Mouse (Mus musculus): ENCODE results near the gene Arpc1b. TPM values are rescaled to one million over a fixed set of nuclear protein-coding genes. Genes with fewer than 3 reads are reported as not detected.
"Not testable (repeated sequence)": the region's sequence is repeated elsewhere in the genome, so short reads cannot be mapped to it uniquely, and the experiment has no call there.

Gene Arpc1b
- polyA plus RNA-seq, 1 experiment from 2014 or later: 50.3 TPM

DNA sequence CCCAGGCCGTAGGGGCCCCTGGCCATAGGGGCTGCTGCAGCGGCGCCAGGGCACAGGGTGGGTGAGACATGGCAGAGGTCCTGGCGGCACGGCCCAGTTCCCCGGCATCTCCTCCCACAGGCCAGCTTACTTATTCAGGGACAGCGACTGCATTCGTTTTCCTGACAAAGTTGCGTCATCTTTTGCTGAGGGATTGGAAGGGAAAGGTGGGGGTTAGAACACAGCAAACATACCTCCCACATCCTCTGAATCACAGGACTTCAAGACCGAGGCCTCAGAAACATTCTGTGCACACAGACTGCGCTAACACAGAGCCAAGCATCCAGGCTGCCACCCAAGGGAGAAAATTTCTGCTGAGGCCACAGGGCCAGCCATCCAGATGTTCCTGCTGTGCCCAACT, 16.2 kb downstream of the Arpc1b start:
- Histone ChIP-seq H3K9me3 (replicated peaks; ENCODE audit: control insufficient read depth, low read length) (no peaks in the 10 kb centered on the region), H3K9ac (ENCODE audit: low read length) (no peak overlapping the region), H3K36me3 (ENCODE audit: control insufficient read depth, insufficient read depth, low read length) (peaks cover 94% of the 10 kb centered on the region), H3K4me2 (ENCODE audit: low read length) (no peak overlapping the region), H3K27me3 (replicated peaks; ENCODE audit: control insufficient read depth, insufficient read depth, low read length) (no peaks in the 10 kb centered on the region), H3K4me3 (ENCODE audit: low read depth, low read length) (no peak overlapping the region), H3K27ac (ENCODE audit: low read depth, low read length) (no peak overlapping the region), H3K4me1 (ENCODE audit: control insufficient read depth, insufficient read depth, low read length) (no peaks in the 10 kb centered on the region)
- no peak for DNase-seq (ENCODE audit: low spot score)
- no peak for ATAC-seq
- WGBS: 89% methylated on average over 11 of the region's 11 CpGs

DNA sequence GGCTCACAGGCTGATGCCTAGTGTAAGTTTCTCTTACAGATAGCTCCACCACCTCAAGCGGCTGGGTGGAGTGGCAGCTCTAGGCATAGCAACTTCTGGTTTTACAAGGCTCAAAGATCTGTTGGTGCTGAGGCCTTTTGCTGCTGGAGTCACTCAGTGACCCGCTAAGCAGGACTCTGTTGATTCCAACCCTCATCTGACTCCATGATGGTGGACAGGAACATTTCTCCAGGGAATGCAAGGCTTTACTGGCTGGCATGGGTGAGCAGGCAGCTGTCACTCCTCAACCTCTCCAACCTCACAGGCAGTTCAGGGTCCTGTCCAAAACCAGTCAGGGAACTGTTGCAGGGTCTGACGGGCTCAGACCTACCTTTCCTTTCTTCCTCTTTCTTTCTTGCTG, 17.0 kb downstream of the Arpc1b start:
- no peak for DNase-seq (ENCODE audit: low spot score)
- H3K36me3 ChIP-seq (ENCODE audit: control insufficient read depth, insufficient read depth, low read length): peaks cover 95% of the 10 kb centered on the region
- no peak for ATAC-seq
- no peak overlapping the region for H3K4me3 ChIP-seq (ENCODE audit: low read depth, low read length)
- H3K27me3 ChIP-seq (replicated peaks; ENCODE audit: control insufficient read depth, insufficient read depth, low read length): no peaks in the 10 kb centered on the region
- no peak overlapping the region for H3K4me2 ChIP-seq (ENCODE audit: low read length)
- H3K9me3 ChIP-seq (replicated peaks; ENCODE audit: control insufficient read depth, low read length): no peaks in the 10 kb centered on the region
- WGBS: 97% methylated on average over 3 of the region's 3 CpGs
- no peak overlapping the region for H3K27ac ChIP-seq (ENCODE audit: low read depth, low read length)
- H3K9ac ChIP-seq (ENCODE audit: low read length): no peak overlapping the region
- H3K4me1 ChIP-seq (ENCODE audit: control insufficient read depth, insufficient read depth, low read length): no peaks in the 10 kb centered on the region

DNA sequence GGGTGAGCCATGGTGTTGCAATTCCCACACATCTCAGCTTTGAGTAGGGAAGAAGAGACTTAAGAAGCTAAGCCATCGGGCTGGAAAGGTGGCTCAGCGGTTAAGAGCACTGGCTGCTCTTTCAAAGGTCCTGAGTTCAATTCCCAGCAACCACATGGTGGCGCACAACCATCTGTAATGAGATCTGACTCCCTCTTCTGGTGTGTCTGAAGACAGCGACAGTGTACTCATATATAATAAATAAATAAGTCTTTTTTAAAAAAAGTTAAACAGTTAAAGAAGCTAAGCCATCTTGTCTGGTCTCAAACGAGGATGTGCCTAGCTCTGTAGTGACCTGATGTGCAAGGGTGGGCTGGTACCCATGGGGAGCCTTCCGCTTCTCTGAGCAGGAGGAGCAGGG, 19.3 kb downstream of the Arpc1b start:
- not testable (repeated sequence) for H3K9me3 ChIP-seq (replicated peaks; ENCODE audit: control insufficient read depth, low read length); DNase-seq (ENCODE audit: low spot score); H3K4me3 ChIP-seq (ENCODE audit: low read depth, low read length); ATAC-seq; H3K27ac ChIP-seq (ENCODE audit: low read depth, low read length); H3K9ac ChIP-seq (ENCODE audit: low read length); H3K4me1 ChIP-seq (ENCODE audit: control insufficient read depth, insufficient read depth, low read length); H3K27me3 ChIP-seq (replicated peaks; ENCODE audit: control insufficient read depth, insufficient read depth, low read length); H3K4me2 ChIP-seq (ENCODE audit: low read length)
- whole genome bisulfite sequencing: 90% methylated on average over 6 of the region's 6 CpGs
- H3K36me3 ChIP-seq (ENCODE audit: control insufficient read depth, insufficient read depth, low read length): peaks cover 87% of the 10 kb centered on the region

DNA sequence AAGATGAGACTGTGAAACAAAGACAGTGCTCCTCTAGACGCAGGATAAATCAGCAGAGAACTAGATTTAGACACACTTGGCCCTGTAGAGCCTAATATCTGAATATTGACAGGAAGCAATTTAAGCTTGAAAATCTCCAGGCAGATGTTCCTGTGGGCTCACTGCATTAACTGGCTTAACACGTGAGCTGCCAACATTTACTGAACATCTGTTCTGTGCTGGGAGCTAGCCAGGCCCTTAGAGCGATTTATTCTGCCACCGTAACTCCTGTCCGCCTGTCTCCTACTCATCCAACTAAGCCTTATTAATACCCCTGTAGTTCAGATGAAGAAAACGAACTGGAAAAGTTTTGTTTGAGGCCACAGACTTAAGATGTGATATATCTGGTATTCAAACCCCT, 24.8 kb downstream of the Arpc1b start:
- WGBS: 15% methylated on average over 6 of the region's 6 CpGs
- no peaks in the 10 kb centered on the region for H3K9me3 ChIP-seq (replicated peaks; ENCODE audit: control insufficient read depth, low read length)
- peak overlapping the region; percentile 86 for H3K9ac ChIP-seq (ENCODE audit: low read length)
- H3K4me3 ChIP-seq (ENCODE audit: low read depth, low read length): peak overlapping the region; percentile 86
- no peak overlapping the region for H3K27ac ChIP-seq (ENCODE audit: low read depth, low read length)
- peak overlapping the region; percentile 72 for H3K4me2 ChIP-seq (ENCODE audit: low read length)
- peaks cover 58% of the 10 kb centered on the region for H3K36me3 ChIP-seq (ENCODE audit: control insufficient read depth, insufficient read depth, low read length)
- DNase-seq (ENCODE audit: low spot score) (peak; percentile 24), ATAC-seq (no peak)
- peaks cover 16% of the 10 kb centered on the region for H3K4me1 ChIP-seq (ENCODE audit: control insufficient read depth, insufficient read depth, low read length)
- H3K27me3 ChIP-seq (replicated peaks; ENCODE audit: control insufficient read depth, insufficient read depth, low read length): no peaks in the 10 kb centered on the region

DNA sequence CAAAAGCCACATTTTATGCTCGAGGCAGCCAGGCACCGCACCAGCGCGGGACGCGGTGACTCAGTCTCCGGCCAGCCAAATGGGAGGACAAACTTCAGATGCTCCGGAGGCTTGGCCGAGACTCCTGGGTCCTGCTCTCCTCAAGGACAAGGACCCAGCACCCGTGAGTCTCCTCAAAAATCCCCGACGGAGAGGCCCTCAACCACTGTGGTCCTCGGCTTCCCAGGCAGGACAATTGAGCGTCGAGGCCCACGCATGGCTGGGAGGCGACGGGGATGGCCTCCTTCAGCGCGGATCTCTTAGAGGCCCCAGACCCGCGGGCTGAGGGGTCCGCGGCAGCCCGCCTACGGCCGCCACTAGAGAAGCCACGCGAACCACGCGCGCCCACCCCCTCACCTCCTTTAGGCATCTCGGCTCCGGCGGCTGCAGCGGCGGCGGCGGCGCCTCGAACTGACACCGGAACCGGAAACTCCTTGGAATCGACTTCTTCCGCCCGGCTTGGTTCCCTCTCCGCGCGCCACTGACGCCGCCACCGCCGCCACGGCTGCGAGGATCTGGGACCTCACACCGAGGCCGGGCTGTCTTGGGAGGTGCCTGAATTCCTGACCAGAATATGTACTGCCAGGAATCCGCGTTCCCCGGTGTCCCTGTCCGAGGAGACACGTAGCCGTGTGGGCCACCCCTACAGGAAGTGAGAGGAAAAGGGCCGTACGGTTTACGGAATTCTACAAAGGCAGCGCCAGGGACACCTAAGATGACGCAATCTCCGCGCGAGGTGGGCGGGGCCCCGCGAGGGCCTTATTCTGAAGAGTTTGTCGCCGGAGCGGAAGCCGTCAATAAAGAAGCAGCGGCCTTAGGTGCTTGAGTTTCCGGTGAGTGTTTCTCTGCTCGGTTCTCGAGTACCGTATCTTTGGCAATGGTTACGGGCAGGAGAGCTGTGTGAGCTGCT, 25.8 kb downstream of the Arpc1b start, which contains the start of the genes Pdap1 and Bud31:
Pdap1 (minus strand) TSS at position 668 of the 949 bp plus-strand sequence.
Bud31 (plus strand) TSS at position 792 of the 949 bp plus-strand sequence.
- H3K4me2 ChIP-seq (ENCODE audit: low read length): peak within 1 kb of the TSS; percentile 72
- DNase-seq (ENCODE audit: low spot score) (peak; percentile 97), ATAC-seq (peak; percentile 96)
- H3K27me3 ChIP-seq (replicated peaks; ENCODE audit: control insufficient read depth, insufficient read depth, low read length): no peaks in the 10 kb centered on the region
- peak within 1 kb of the TSS; percentile 68 for H3K27ac ChIP-seq (ENCODE audit: low read depth, low read length)
- H3K9ac ChIP-seq (ENCODE audit: low read length): peak within 1 kb of the TSS; percentile 86
- peak within 1 kb of the TSS; percentile 86 for H3K4me3 ChIP-seq (ENCODE audit: low read depth, low read length)
- no peaks in the 10 kb centered on the region for H3K9me3 ChIP-seq (replicated peaks; ENCODE audit: control insufficient read depth, low read length)
- H3K36me3 ChIP-seq (ENCODE audit: control insufficient read depth, insufficient read depth, low read length): peaks cover 58% of the 10 kb centered on the region
- peaks cover 16% of the 10 kb centered on the region for H3K4me1 ChIP-seq (ENCODE audit: control insufficient read depth, insufficient read depth, low read length)
- WGBS: under 1% methylated on average over 76 of the region's 84 CpGs

DNA sequence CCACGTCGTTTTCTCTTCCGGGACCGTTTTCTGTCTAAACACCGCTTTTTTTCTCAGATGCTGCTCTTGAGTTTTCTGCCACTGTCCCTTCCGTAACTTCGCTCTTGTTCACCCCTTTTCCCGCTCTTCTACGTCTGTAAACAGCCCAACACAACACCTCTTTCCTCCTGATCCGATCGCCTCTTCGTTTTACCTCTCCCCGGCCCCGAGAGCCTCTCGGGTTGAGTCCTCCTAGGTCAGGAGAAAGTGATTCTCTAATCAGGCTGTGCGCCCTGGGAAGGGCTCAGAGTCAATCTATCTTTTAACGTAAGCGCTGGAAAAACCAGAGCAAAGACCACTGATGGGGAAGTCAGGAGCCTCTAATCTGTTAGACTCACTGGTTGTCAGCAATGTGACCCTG, 26.6 kb downstream of the Arpc1b start:
- peak overlapping the region; percentile 68; the same call in 1 of the 2 replicates for H3K27ac ChIP-seq (ENCODE audit: low read depth, low read length)
- peaks cover 16% of the 10 kb centered on the region for H3K4me1 ChIP-seq (ENCODE audit: control insufficient read depth, insufficient read depth, low read length)
- peaks cover 58% of the 10 kb centered on the region for H3K36me3 ChIP-seq (ENCODE audit: control insufficient read depth, insufficient read depth, low read length)
- WGBS: under 1% methylated on average over 18 of the region's 18 CpGs
- no peaks in the 10 kb centered on the region for H3K9me3 ChIP-seq (replicated peaks; ENCODE audit: control insufficient read depth, low read length)
- DNase-seq (ENCODE audit: low spot score): no peak
- peak overlapping the region; percentile 86 for H3K4me3 ChIP-seq (ENCODE audit: low read depth, low read length)
- peak overlapping the region; percentile 72 for H3K4me2 ChIP-seq (ENCODE audit: low read length)
- no peak for ATAC-seq
- H3K9ac ChIP-seq (ENCODE audit: low read length): peak overlapping the region; percentile 86
- no peaks in the 10 kb centered on the region for H3K27me3 ChIP-seq (replicated peaks; ENCODE audit: control insufficient read depth, insufficient read depth, low read length)

DNA sequence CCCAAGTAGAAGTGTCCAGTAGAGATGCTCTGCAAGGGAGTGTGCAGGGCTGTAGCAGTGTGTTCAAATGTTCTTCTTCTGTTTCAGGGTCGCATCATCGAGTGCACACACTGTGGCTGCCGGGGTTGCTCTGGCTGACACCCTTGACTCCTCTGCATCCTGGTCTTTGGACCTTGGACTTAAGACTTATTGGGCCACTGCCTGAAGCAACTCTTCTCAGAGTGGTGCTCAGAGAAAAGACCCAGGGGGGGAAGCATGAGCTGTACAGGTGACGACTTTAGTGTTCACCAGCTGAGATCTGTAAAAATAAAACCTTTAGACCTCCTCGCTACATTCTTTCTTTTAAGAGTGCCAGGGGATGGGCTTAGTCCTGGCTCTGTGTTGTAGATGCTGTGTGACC, 33.7 kb downstream of the Arpc1b start:
- 94% methylated on average over 5 of the region's 5 CpGs for WGBS
- H3K27me3 ChIP-seq (replicated peaks; ENCODE audit: control insufficient read depth, insufficient read depth, low read length): no peaks in the 10 kb centered on the region
- no peak overlapping the region for H3K4me2 ChIP-seq (ENCODE audit: low read length)
- peaks cover 100% of the 10 kb centered on the region for H3K36me3 ChIP-seq (ENCODE audit: control insufficient read depth, insufficient read depth, low read length)
- DNase-seq (ENCODE audit: low spot score): no peak
- H3K9me3 ChIP-seq (replicated peaks; ENCODE audit: control insufficient read depth, low read length): no peaks in the 10 kb centered on the region
- no peaks in the 10 kb centered on the region for H3K4me1 ChIP-seq (ENCODE audit: control insufficient read depth, insufficient read depth, low read length)
- H3K27ac ChIP-seq (ENCODE audit: low read depth, low read length): no peak overlapping the region
- no peak for ATAC-seq
- no peak overlapping the region for H3K9ac ChIP-seq (ENCODE audit: low read length)
- no peak overlapping the region for H3K4me3 ChIP-seq (ENCODE audit: low read depth, low read length)

DNA sequence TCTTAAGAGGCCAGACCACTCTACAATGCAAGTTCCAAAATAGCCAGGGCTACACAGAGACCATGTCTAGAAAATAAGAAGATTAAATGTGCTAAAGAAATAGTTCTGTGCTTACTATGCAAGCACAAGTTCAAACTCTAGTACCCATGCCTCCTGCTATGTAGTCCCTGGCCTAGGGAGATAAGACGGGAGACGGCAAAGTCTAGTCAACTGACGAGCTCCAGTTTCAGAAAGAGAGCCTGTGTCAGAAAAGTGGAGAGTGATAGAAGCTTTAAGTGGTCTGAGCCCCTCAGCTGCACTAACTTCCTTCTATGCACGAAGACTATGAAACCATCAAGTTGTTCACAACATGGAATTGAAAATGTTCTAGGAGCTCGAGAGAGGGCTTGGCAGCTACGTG, 35.3 kb downstream of the Arpc1b start:
- WGBS: 92% methylated on average over 6 of the region's 6 CpGs
- ATAC-seq: no peak
- H3K4me2 ChIP-seq (ENCODE audit: low read length): no peak overlapping the region

DNA sequence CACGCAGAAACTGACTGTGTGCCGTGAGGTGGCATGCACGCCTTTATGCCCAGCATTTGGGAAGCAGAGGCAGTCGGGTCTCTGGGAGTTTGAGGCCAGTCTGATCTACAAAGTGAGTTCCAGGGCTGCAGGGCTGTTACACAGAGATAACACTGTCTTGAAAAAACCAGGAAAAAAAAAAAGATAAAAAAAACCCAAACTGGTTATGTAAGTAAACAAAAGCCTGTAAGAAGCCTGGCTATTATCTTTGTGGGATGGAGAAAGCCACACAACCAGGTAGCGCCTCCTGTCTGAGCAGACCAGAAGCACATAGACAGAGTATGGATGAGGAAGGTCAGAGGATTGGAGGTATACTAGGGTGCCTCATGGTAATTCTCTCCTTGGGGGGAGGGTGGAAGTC, 38.7 kb downstream of the Arpc1b start:
- H3K4me3 ChIP-seq (ENCODE audit: low read depth, low read length): no peak overlapping the region
- H3K4me1 ChIP-seq (ENCODE audit: control insufficient read depth, insufficient read depth, low read length): no peaks in the 10 kb centered on the region
- H3K9ac ChIP-seq (ENCODE audit: low read length): no peak overlapping the region
- no peaks in the 10 kb centered on the region for H3K27me3 ChIP-seq (replicated peaks; ENCODE audit: control insufficient read depth, insufficient read depth, low read length)
- DNase-seq (ENCODE audit: low spot score): no peak
- peaks cover 89% of the 10 kb centered on the region for H3K36me3 ChIP-seq (ENCODE audit: control insufficient read depth, insufficient read depth, low read length)
- 94% methylated on average over 5 of the region's 5 CpGs for WGBS
- H3K9me3 ChIP-seq (replicated peaks; ENCODE audit: control insufficient read depth, low read length): no peaks in the 10 kb centered on the region
- no peak for ATAC-seq
- no peak overlapping the region for H3K27ac ChIP-seq (ENCODE audit: low read depth, low read length)
- no peak overlapping the region for H3K4me2 ChIP-seq (ENCODE audit: low read length)

More for the DNA sequence above, 35.3 kb downstream of the Arpc1b start:
- Histone ChIP-seq H3K36me3 (ENCODE audit: control insufficient read depth, insufficient read depth, low read length) (peaks cover 100% of the 10 kb centered on the region), H3K4me3 (ENCODE audit: low read depth, low read length) (no peak overlapping the region), H3K4me1 (ENCODE audit: control insufficient read depth, insufficient read depth, low read length) (no peaks in the 10 kb centered on the region), H3K27me3 (replicated peaks; ENCODE audit: control insufficient read depth, insufficient read depth, low read length) (no peaks in the 10 kb centered on the region), H3K27ac (ENCODE audit: low read depth, low read length) (no peak overlapping the region), H3K9me3 (replicated peaks; ENCODE audit: control insufficient read depth, low read length) (no peaks in the 10 kb centered on the region), H3K9ac (ENCODE audit: low read length) (no peak overlapping the region)
- DNase-seq (ENCODE audit: low spot score): no peak

All from forebrain, embryonic 14.5 days (tissue).